Mouse (Mus musculus) frontal cortex, adult (tissue): ENCODE results near the gene Ctsw.

Source experiments
- ATAC-seq: cut with Nextera tagmentation; 2 replicates; pipeline ENCODE4 v1.9.2; 2017; ENCODE audit warnings: mild to moderate bottlenecking, moderate library complexity, mixed read lengths; ENCODE audit not compliant: low TSS enrichment

Ctsw gene

DNA sequence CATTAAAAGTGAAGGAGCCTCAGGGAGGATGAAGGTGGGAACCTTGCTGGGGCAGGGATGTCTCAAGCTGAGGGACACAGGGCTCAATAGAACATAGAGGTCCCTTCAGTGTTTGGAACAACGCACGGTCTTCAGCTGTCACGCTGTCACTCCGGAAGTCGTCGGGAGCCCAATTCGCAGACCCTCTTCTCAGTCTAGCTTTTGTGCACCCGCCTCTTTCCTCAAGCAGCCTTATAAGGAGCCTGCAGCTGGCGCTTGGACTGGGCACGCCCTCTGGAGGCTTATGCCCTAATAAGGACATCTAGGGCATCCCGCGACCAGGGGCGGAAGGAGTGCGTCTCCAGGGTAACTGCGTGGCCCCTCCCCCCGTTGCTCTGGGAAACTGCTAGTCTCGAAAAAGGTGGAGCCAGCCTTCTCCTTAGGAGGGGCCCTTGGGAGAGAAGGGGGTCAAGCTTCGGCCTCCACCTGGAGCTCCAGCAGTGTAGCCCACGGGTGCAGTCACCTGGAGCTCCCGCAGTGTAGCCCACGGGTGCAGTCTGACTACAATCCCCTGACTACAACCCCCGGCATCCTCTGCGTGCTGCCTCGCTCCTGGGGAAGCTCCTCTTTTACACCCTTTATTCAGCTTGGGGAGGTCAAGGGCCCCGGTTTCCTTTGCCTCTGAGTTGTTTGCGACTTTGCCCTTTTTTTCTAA, 20.7 kb upstream of the Ctsw start:
- peak; percentile 56 for ATAC-seq

GRCm38 (mm10) chr19:5487768-5488550, 19.7 kb upstream of the Ctsw start, which contains the start of gene Mus81:
Gene Mus81, minus strand, starts transcription at chr19:5488402.
- ATAC-seq = peak; percentile 25

DNA sequence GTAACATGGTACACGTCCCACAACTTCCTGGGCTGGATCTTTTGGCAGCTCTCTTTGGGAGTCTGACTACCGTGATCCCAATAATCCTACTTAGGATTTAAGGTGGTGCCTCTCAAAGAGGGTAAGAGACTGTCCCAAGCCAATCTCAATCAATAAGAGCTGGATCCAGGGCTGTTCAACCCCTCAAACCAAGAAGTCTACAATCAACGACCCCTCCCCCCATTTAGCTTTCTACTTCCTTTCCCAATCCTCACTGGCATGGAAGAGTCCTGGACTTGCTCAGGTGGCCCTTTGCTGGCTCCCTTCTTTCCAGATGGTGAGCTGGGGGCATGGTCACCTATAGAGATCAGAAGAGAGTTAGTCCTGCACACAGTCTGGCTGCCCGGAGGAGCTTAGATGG, 18.5 kb upstream of the Ctsw start:
- no peak for ATAC-seq

GRCm38 (mm10) chr19:5486286-5486685, 18.0 kb upstream of the Ctsw start:
- ATAC-seq = no peak

GRCm38 (mm10) chr19:5485821-5486220, 17.5 kb upstream of the Ctsw start:
- no peak for ATAC-seq

DNA sequence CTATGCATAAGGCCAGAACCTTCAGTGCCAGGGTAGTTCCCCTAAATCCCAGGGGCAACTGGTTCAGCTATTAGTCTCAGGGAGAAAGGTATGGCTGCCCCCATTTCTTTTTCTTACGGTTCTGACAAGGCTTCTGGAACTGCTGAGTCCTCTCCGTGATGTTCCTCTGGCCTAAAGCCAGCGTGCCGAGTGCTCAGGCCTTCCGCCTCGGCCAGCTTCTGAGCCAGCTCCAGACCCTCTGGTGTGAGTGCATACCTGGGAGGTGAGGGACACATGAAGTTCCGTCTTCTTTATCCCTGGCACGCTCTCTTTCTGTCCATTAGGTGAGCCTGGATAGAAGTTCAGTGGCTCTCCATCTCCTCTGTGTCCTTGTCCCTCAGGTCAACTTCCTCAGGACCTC, 17.1 kb upstream of the Ctsw start:
- no peak for ATAC-seq

DNA sequence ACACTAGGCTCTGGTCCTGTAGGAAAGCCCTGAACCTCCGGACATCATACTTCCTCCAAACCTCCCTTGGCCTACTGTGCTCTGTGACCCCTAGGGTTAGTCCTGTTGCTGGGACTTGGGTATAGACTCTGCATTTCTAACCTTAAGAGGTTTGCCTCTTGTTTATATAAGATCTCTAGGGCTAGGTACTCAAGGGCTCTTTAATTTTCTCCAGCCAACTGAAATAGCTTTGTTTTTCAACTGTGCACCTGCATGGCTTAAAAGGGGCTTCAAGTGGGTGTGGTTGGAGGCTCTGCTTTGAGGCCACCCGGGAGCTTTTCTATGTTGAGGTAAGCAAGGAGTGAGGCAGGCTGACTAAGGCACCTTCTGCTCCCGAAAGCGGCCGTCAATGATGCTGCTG, 16.2 kb upstream of the Ctsw start:
- ATAC-seq = no peak

DNA sequence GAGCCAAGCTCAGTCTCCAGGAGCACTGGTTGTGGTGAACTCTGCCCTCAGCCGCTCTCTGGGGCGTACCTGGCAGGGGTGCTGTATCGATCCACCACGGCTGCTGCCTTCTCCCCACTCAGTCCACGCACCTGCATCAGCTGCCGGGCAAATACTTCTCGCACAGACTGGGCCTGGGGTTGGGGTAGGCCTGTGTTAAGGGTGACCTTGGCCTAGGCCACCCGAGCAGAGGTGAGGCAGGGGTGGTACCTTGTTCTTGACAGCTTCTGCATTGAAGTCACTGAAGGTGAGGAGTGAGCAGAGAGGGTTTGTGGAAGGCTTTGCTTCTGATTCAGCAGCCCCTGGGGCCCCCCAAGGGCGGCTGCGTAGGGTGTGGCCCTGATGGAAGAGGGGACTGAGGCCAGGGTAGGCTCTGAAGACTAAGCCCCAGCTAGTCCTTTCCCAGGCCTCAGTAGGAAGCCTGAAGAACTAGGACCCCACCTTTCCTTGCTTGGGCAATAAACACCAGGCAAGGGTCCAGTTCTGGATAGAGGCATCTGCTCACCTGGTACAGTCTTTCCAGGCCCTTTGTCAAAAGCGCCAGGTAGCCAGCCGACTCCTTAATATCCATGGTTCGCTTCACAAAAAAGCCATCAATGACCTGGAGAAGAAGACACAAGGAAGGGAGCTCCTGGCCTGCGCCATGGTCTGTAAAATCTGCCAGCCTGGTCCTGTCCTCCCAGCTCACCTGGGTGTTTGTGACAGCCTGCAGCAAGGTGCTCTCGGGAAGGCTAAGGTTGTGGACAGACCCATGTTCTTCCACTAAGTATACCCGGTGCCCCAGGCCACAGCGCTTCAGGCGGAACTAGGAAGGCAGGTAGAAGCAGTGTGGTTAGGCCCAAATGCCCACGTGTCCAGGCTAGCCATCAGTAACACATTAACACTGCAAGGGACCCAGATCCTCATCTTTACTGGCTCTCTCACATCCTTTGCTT, 15.4 kb upstream of the Ctsw start:
- ATAC-seq = no peak

- ATAC-seq = no peak
These were observed 13.1 kb upstream of the Ctsw start for GRCm38 (mm10) chr19:5481398-5481797.

- no peak for ATAC-seq
These were observed 11.7 kb upstream of the Ctsw start for GRCm38 (mm10) chr19:5480016-5480415.

GRCm38 (mm10) chr19:5477668-5478300, 9.5 kb upstream of the Ctsw start:
- 0 out of 2 replicates have a peak, but pooled peaks have one; percentile 18 for ATAC-seq

- 0 out of 2 replicates have a peak, but pooled peaks have one; percentile 33 for ATAC-seq
These were observed 8.8 kb upstream of the Ctsw start for GRCm38 (mm10) chr19:5477004-5477667.

DNA sequence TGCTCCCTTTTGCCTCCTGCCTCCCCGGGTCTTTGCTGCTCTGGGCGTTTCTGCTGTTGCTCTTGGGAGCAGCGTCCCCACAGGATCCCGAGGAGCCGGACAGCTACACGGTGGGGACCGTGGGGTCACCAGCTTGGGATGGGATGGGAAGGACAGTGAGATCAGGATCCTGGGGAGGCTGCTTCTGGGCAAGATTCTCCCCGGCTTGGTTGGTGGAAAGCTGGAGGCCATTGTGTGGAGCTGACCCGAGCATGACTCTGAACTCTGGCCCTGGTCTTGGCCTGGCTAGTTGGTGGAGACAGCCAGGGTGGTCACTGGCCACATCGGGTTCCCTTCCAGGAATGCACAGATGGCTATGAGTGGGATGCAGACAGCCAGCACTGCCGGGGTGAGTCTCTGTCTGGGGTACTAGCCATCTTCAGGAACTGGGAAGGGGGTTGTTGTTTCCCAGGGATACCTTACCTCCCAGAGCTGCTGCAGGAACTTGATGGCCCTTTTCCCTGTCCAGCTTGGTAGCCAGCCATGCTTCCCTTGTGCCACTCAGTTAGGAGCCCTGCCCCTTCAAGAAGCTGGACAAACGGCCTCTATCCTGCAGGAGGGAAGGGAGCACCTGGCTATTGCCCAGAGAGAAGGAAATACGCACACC, 6.9 kb upstream of the Ctsw start:
- no peak for ATAC-seq

DNA sequence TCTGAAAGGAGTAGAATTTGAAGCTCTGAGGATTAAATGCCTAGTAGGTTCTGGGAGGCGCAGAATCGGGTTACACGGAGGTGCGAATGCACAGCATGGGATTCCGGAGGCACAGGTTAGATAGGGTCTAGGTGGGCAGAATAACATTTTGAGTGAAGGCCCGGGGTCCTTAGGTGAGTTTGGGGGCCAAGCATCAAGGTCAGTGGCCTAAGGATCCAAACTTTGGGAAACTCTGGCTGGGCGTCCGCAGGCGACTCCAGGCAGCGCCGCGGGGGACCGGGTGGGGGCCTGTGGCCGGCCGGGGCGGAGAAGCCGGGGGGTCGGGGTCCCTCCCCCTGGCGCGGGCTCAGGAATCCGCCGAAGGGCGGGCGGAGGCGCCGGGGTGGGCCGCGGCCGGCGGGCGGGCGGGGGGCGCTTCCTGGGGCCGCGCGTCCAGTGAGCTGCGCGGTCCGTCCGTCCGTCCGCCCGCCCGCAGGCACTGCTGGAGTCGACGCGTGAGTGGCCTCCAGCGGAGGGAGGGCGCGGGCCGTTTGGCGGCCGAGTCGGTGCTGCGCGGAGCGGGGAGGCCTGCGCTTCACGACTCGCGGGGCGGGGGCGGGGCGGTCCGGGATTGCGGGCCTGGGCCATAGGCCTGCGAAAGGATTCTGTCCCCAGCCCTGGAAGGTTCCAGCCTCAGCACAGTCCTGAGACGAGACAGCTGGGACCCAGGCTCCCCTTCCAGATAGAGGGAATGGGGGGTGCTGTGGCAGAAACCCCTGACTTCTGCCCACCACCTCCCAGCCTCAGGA, 6.2 kb upstream of the Ctsw start:
- ATAC-seq = 0 out of 2 replicates have a peak, but pooled peaks have one; percentile 32

DNA sequence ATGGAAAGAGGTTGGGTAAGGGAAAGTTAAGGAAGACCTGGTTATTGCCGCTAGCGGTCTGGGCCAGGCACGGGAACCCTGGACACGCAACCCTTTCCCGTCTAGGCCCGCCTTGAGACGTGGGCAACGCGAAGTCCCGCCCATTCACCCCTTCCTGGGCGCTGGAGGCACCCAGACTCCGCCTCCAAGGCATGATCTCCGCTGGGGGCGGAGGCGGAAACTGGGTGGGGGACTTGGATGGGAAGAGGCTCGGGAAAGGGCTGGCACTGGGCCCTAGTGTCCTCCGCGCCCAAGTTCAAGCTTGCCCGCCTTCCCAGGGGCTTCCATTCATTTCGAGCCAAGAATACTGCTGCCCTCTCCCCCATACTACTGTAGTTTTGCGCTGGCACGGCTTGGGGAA, 5.4 kb upstream of the Ctsw start, which contains the start of gene Efemp2:
Gene Efemp2, plus strand, starts transcription at position 235 of the 400 bp plus-strand sequence.
- ATAC-seq = no peak

- ATAC-seq = no peak
These were observed 4.5 kb upstream of the Ctsw start for GRCm38 (mm10) chr19:5472857-5473256.

DNA sequence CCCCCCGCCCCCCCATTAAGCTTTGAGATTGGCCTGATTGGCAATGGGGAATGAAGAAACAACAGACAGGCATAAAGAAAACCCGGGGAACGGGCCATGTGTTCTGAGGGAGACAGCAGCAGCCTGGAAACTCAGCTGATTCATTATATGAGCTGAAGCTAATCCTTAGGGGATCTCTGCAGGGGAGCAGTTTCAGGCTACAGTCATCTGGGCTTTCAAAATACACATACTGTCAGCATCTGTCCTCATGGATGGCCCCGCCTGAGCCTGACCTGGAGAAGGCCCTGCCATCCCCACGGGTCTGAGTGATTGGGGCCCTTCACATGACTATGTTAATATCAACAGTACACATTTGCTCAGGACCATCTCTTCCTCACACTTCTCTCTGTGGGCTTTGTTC, 3.5 kb upstream of the Ctsw start:
- no peak for ATAC-seq

DNA sequence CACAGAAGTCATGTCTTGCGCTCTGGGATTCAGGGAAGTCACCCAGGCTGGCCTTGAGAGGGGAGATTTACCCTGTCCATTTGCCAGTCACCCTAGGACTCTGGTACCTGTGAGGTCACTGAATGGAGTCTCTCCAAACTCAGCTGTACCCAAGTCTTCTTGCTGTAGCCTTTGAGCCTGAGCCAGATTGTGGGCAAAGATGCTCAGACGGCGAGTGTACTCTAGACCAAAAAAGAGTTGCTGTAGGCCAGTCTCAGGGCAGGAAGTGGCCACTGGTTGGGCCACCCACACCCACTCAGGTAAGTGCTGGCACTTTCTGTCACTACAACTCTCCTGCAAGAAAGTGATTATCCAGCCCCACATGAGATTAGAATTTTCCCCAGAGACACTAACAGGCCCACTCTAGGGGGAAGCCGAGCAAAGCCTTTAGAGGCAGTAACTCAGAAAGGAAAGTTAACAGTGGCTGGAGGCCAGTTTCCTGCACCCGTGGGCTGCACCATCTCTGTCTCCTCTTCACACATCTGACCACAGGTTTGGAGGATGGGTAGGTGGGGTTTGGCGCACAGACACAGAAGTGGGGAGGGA, 1.3 kb downstream of the Ctsw start:
- ATAC-seq = no peak

GRCm38 (mm10) chr19:5465037-5465436, 3.3 kb downstream of the Ctsw start:
- no peak for ATAC-seq
